Mouse (Mus musculus): ENCODE results near the gene Cd33.
A peak's percentile ranks its signal among the peaks of the same experiment; 100 is the strongest.

The Cd33 gene

DNA sequence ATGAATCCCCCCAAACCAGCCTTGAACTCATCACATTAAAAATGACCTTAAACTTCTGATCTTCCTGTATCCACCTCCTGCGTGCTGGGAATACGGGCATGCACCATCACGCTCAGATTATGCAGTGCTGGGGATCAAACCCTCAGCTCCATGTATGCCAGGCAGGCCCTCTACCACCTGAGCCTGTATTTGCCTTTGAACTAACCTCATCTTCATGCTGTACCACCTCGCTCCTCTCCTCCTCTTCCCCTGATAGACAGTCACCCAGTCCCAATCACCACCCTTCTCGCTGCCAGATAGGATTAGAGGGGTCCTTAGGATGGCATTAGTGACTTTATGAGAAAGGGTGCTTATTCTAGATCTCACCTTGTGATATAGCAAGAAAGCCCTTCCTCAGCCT is 29.2 kb downstream of the Cd33 start:
- DNase-seq (ENCODE audit: low spot score in 2 of 2): no peak

DNA sequence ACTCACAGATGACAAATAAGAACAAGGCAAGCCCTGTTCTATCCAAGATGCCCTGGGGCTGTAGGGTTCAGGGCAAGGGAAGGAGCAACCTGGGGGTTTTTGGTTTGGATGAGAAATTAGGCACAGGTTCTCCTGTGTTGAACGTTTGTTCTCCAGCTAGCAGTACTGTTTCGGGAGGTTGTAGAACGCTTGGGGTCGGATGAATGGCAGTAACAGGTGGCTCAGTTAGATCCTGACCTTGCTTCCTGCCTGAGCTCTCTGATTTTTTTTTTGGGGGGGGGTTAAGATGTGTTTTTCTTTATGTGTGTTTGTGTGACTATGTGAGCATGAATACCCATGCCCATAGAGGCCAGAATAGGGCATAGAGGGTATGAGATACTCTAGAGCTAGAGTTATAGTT is 31.7 kb downstream of the Cd33 start:
- no peak for DNase-seq (ENCODE audit: low spot score in 2 of 2)

DNA sequence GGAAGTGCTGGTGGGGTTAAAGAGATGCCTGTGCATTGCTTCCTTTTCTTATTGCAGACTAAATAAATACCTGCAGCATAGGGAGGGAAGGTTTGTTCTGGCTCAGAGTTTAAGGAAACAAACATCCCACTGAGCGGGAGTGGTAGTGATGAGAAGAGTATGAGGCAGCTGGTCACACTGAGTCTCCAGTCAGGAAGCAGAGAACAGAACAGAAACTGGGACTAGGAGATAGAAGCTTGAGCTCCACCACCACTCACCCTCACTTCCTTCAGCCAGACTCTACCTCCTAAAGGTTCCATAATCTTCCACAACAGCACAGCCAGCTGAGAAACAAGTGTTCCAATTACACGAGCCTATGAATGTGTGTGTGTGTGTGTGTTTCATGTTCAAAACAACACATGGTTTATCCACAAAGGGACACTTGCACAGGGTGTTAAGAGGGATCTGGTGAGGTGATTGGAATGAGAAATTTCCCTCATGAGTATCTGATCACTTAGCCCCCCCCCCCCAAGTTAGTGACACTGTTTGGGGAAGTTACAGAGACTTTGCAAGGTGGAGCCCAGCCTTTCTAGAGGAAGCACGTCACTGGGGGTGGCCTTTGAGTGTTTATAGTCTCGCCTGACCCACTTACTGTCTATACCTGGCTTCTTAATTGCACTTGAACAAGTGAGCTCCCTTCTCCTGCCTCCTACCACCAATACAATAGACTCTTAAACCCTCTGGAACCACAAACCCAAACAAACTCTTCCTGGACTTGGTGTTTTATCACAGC is 32.3 kb downstream of the Cd33 start:
- no peak for DNase-seq (ENCODE audit: low spot score in 2 of 2)

DNA sequence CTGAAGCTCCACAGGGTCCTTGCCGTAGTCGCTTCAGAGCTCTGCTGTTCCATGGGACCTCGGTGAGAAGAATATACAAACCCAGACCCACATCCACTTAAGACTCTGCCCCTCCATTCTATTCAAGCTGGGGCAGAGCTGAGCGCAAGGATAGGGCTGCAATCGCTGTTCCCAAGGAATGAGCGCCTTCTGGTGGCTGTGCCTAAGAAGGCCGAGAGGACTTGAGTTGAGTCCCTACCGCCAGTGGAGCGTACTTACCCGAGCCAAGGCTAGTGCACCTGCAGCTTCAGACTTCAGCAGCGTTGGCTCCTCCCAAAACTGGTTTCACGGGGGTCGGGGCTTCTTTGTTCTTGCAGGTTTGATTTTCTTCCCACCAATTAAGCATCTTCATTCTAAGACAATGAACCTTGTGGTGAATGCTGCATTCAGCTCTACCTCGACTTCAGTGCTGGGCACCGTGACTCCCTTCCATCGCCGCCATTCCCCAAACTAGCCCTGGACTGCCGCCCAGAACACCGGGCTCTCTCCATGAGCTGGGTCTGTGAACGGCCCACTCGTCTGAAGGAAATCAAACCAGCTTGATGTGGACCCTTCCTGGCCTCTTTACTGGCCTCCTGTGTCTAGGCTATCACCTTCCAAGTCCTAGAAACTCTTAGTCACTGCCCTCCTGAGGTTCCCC is 48.7 kb downstream of the Cd33 start:
- DNase-seq (ENCODE audit: low spot score in 2 of 2): peak; percentile 49 to 50

DNA sequence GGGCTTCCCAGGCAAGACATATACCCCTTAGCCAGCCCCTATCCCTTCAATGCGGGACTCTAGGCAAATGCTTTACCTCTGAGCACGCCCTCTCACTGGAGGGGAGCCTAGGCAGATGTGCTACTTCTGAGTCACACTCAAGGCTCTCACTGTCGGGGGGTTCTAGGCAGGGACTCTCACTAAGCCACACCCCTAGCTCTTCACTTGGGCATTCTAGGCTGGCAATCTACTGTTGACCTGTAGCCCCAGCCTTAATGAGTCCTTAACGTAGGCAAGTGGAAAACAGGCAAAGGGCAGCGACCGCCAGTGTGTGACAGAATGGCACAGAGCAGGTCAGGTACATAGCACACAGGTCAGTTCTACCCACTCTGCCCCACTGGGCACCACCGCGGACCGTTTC is 53.4 kb downstream of the Cd33 start:
- no peak for DNase-seq (ENCODE audit: low spot score in 2 of 2)

DNA sequence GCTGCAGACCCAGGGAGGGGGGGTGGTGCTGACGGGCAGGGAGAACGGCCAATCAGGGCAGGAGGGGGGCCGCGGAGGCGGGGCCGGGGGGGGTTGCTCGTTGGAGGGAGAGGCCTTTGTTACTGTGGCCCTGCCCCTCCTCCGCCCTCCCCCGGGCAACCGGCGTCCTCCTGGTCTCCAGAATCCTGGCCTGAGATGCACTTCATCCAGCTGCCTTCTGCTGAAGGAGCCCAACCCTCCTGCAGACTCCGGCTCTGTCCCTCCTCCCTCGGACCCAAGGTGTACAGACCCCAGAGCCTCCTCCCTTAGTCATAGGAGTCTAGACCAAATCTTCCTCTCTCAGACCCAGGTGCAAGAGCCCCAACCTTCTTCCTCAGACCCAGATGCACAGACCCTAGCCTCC is 54.0 kb downstream of the Cd33 start:
- peak; percentile 76 to 78 for DNase-seq (ENCODE audit: low spot score in 2 of 2)

DNA sequence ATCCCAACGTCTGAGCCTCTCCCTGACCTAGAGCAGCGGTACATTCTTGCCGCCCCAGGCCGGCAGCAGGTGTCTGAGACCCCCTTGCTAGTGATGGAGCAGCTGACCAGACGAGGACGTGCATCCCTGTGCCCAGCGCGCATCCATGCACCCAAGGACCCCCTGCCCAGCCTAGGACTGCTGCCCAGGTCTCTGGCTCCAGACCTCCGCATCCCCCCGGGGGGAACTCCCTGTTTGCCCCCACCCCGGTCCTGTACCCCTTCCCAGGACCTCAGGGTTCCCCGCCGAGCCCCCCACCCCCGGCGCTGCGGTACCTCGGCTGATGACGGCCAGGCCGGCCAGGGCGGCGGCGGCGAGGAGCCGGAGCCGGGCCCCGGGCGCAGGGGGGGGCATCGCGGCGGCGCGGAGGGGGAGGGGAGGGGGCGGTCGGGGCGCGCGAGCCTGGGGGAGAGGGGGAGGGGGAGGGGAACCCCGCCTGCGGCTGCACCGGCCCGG is 54.5 kb downstream of the Cd33 start, which contains the start of gene Iglon5:
Gene Iglon5, minus strand, starts transcription at position 445 of the 495 bp plus-strand sequence.
- DNase-seq (ENCODE audit: low spot score in 2 of 2): no peak

DNA sequence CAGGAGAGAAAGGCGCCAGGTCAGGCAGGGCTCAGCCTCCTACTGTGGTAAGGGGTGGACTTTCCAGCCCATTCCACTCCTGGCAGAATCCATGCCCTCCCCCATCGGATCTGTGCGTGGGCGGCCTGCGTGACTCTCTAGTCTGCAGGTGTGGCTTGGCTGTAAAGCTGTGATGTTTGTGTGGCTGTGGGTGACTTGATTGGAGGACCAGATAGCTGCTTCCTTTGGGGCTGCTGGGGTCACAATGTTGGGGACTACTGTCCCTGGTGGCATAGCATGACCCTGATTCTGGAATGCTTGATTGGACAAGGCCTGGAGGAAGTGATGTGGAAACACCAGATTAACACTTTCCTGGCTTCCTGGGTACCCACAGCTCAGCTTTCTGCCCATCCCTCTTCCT is 55.6 kb downstream of the Cd33 start:
- no peak for DNase-seq (ENCODE audit: low spot score in 2 of 2)

DNA sequence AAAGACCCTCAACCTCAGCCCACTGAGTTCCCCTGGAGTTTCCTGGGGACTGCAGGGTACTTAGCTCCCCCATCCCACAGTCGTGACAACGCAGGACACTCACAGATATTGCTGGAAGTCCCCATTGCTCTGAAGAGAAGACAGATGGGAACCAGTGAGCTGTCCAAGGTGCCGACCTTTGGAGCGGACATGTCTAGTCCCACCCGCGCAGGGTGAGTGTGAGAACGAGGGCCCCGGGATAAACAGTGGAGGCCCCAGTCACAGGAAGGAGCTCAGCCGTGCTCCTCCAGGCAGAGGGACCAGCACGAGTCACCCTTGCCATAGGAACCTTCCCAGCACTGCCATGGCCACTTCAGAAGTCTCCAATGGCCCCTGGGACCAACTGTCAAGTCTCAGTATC is 61.0 kb downstream of the Cd33 start:
- DNase-seq (ENCODE audit: low spot score in 2 of 2): no peak

DNA sequence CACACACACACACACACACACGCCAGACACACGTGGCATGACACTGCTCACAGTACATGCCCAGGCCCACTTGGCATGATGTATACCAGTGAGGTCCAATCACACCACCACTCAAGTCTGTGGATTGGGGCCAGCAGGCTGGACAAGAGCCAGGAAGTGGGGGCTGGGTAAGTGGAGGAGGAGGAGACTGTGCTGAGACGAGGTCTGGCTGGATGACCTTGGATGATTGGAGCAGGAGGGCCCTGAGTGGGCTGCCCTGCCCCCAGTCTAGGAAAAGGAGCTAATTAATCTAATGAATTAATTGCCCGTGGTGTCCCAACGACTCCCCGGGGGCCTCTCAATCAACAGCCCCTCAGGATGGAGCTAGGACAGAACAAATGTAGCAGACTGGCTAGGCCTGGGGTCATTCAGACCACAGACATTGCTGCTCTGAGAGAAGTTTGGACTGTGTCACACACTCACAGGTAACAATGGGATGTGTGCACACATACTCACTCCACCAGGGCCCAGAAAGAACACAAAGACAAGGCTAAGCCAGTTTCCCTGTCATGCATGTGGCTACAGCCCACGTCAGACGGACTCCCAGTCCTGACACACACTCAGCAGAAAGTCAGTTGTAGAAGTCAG is 62.0 kb downstream of the Cd33 start:
- no peak for DNase-seq (ENCODE audit: low spot score in 2 of 2)

DNA sequence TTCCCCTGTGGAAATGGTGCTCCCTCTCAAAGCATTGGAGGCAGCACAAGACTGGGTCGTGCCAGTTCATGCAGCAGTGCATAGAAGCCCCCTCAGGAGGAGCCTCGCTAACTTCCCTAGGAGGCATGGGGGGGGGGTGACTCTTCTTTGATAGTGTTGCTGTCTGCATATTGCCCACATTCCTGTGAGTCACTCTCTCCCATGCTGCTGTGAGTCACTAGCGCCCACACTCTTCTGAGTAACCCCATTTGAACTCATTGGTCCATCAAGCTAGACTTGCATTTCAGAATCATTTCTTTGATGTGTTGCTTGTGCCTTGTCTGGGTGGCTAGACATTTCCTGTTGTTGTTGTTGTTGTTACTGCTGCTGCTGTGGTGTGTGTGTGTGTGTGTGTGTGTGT is 63.0 kb downstream of the Cd33 start:
- peak; percentile 75 to 82 for DNase-seq (ENCODE audit: low spot score in 2 of 2)

DNA sequence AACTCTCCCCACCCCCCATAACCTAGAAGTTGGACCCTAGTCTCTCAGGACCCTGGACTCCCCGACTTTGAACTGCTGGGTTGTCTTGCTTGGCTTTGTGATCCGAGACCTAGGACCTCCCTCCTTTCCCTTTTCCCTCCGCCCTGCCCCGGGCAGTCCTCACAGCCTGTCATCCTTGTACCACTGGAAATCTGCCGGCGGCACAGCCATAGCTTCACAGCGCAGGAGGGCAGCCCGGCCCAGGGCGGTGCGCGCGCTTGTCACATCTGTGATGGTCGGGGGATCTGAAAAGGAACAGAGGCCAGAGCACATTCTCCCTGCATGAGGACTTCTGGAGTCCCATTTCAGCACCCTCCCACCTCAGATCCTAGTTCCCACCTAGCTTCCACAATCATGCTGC is 67.9 kb downstream of the Cd33 start:
- no peak for DNase-seq (ENCODE audit: low spot score in 2 of 2)

DNA sequence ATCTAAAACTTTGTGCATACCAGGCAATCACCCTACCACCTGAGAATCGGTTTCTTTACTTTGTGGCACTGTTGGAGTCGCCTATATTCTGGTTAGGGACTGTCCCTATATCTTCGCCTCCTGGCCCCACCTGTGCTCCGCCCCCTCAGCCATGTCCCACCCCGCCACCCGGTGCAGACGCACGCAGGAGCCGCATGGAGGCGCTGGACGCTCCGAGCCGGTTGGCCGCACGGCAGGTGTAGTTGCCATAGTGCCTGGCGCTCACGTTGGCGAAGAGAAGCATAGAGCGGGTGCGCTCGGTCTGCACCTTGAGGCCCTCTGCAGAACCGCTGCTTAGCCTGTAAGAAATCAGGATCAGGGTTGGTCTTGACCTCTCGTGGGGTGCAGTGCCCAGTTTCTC is 68.5 kb downstream of the Cd33 start:
- no peak for DNase-seq (ENCODE audit: low spot score in 2 of 2)

Measured in right cerebral cortex, postnatal 36 days (tissue).